Mouse (Mus musculus) liver, embryonic 13.5 days (tissue): ENCODE data around the gene Vmn1r135. TPM values are rescaled to one million over a fixed set of nuclear protein-coding genes. Genes with fewer than 3 reads are reported as not detected.
"Not testable (repeated sequence)": the region's sequence is repeated elsewhere in the genome, so short reads cannot be mapped to it uniquely, and the experiment has no call there.

Source experiments
- ATAC-seq: fragments of 200-750 bp; cut with Nextera tagmentation; 2 replicates; pipeline ENCODE4 v1.8.0; 2017; ENCODE audit warnings: low read depth, mild to moderate bottlenecking, moderate number of reproducible peaks, moderate library complexity
- DNase-seq: peaks from one replicate; pipeline ENCODE4 v3.0.0; 2022
- H3K27ac ChIP-seq: fragments of 300-500 bp; sonication (generic); 2 replicates; pipeline ENCODE4 v1.5.1; 2015; ENCODE audit warnings: moderate library complexity, mild to moderate bottlenecking, inconsistent platforms
- H3K27me3 ChIP-seq: fragments of 300-500 bp; sonication (generic); 2 replicates; pipeline ENCODE4 v1.6.1; 2015; ENCODE audit warnings: mild to moderate bottlenecking, inconsistent platforms
- H3K36me3 ChIP-seq: fragments of 300-500 bp; sonication (generic); 2 replicates; pipeline ENCODE4 v1.6.1; 2015; ENCODE audit warnings: mild to moderate bottlenecking, inconsistent platforms
- H3K4me1 ChIP-seq: fragments of 300-500 bp; sonication (generic); replicated peaks from 2 replicates; pipeline ENCODE4 v1.6.1; 2015; ENCODE audit warnings: inconsistent platforms
- H3K4me2 ChIP-seq: fragments of 300-500 bp; sonication (generic); 2 replicates; pipeline ENCODE4 v1.6.1; 2015; ENCODE audit warnings: inconsistent platforms, mild to moderate bottlenecking, moderate library complexity
- H3K4me3 ChIP-seq: fragments of 300-500 bp; sonication (generic); replicated peaks from 2 replicates; pipeline ENCODE4 v1.5.1; 2015; ENCODE audit warnings: mild to moderate bottlenecking, inconsistent platforms
- H3K9ac ChIP-seq: fragments of 300-500 bp; sonication (generic); 2 replicates; pipeline ENCODE4 v1.6.1; 2015; ENCODE audit warnings: mild to moderate bottlenecking, inconsistent platforms
- H3K9me3 ChIP-seq: fragments of 300-500 bp; sonication (generic); replicated peaks from 2 replicates; pipeline ENCODE4 v1.6.1; 2016; ENCODE audit warnings: inconsistent platforms
- WGBS: fragments of 180-500 bp; shearing (Covaris S2); methylation state at CpG from one replicate; pipeline ENCODE4 v1.1.7; 2015; ENCODE audit not compliant: insufficient replicate concordance; 5-methylcytosine and 5-hydroxymethylcytosine counted together
- polyA plus RNA-seq: library from polyadenylated mRNA; unstranded; fragments of >200 nt; fragmentation: Nextera tagmentation; extraction: Ambion mirVana; gene quantifications from 2 replicates; pipeline ENCODE4 v1.2.1, GENCODE M21; 2015

Vmn1r135 gene
- not detected in 2 replicates for polyA plus RNA-seq

DNA sequence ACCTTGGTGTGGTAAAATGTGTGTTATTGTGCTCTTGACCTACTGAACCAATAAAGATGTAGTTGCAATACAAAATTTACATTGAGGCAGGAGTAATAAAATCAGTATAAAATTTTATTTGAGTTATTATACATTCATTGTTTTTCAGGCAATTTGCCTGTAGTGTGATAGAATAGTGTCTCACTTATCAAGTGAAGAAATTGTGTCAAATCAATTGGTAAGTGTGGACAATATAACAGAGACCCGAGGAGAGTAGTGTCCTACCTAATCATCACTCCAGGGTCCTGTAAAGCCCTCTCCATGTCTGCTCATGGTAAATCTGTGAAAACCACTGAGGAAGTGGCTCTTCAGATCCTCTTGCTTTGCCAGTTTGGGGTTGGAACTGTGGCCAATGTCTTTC lies at the start of gene Vmn1r135:
Vmn1r135 (plus strand) TSS at position 301 of the 400 bp plus-strand sequence.
- WGBS = no CpG with 5 or more reads among the region's 1 CpGs

DNA sequence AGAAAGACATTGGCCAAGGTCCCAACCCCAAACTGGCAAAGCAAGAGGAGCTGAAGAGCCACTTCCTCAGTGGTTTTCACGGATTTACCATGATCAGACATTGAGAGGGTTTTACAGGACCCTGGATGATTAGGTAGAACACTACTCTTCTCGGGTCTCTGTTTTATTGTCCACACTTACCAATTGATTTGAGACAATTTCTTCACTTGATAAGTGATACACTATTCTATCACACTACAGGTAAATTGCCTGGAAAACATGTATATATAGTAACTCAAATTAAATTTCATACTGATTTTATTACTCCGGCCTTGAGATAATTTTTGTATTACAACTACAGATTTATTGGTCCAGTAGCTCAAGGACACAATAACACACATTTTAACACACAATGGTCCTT lies 35.5 kb upstream of the Vmn1r135 start, which contains the start of gene Gm4177:
Gm4177 (minus strand) TSS at position 101 of the 400 bp plus-strand sequence.
- not testable (repeated sequence) for H3K9me3 ChIP-seq, H3K4me2 ChIP-seq, H3K36me3 ChIP-seq, H3K9ac ChIP-seq, ATAC-seq, DNase-seq, H3K27me3 ChIP-seq, H3K27ac ChIP-seq, H3K4me1 ChIP-seq, H3K4me3 ChIP-seq
- WGBS = no CpG with 5 or more reads among the region's 3 CpGs

More for the DNA sequence above, at the start of gene Vmn1r135:
- ATAC-seq, H3K9me3 ChIP-seq, H3K27ac ChIP-seq, H3K4me3 ChIP-seq, H3K9ac ChIP-seq, H3K4me1 ChIP-seq, DNase-seq, H3K27me3 ChIP-seq, H3K4me2 ChIP-seq, H3K36me3 ChIP-seq: not testable (repeated sequence)

DNA sequence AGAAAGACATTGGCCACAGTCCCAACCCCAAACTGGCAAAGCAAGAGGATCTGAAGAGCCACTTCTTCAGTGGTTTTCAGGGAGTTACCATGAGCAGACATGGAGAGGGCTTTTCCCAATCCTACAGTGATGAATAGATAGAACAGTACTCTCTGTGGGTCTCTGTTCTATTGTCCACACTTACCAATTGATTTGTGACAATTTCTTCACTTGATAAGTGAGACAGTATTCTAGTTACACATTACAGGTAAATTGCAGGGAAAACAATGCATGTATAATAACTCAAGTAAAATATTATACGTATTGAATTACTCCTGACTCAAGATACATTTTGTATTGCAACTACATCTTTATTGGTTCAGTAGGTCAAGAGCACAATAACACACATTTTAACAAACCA lies 12.0 kb downstream of the Vmn1r135 start, which contains the start of gene Gm5725:
Gm5725 (minus strand) TSS at position 101 of the 400 bp plus-strand sequence.
- not testable (repeated sequence) for H3K36me3 ChIP-seq, ATAC-seq, H3K9me3 ChIP-seq, H3K4me2 ChIP-seq, H3K9ac ChIP-seq, H3K4me3 ChIP-seq, H3K4me1 ChIP-seq, H3K27me3 ChIP-seq, H3K27ac ChIP-seq, DNase-seq
- no CpG with 5 or more reads among the region's 1 CpGs for whole genome bisulfite sequencing

Other genes with a start within 250 kb of the Vmn1r135 start
- gene Vmn1r132, start 218.3 kb upstream of the Vmn1r135 start, polyA plus RNA-seq = not detected in 2 replicates
- gene Gm4175, start 70.9 kb upstream of the Vmn1r135 start, polyA plus RNA-seq = not detected in 2 replicates
- not detected in 2 replicates for gene Gm4177, start 35.6 kb upstream of the Vmn1r135 start, polyA plus RNA-seq
- not detected in 2 replicates for gene Gm5725, start 11.9 kb downstream of the Vmn1r135 start, polyA plus RNA-seq
- not detected in 2 replicates for gene Gm5891, start 88.9 kb downstream of the Vmn1r135 start, polyA plus RNA-seq
- gene Vmn1r137, start 162.2 kb downstream of the Vmn1r135 start, polyA plus RNA-seq = not detected in 2 replicates
- gene Vmn1r138, start 196.5 kb downstream of the Vmn1r135 start, polyA plus RNA-seq = not detected in 2 replicates
- gene Gm6176, start 224.0 kb downstream of the Vmn1r135 start, polyA plus RNA-seq = not detected in 2 replicates
- gene Vmn1r139, start 236.7 kb downstream of the Vmn1r135 start, polyA plus RNA-seq = not detected in 2 replicates